Mouse (Mus musculus) brain, embryonic 18.5 days (tissue): ENCODE results near the gene Selenoo.

ENCODE experiments used
- DNase-seq: peaks from one replicate; pipeline ENCODE4 v3.0.0-alpha.2; 2012; ENCODE audit warnings: low read depth, low spot score

The Selenoo gene

DNA sequence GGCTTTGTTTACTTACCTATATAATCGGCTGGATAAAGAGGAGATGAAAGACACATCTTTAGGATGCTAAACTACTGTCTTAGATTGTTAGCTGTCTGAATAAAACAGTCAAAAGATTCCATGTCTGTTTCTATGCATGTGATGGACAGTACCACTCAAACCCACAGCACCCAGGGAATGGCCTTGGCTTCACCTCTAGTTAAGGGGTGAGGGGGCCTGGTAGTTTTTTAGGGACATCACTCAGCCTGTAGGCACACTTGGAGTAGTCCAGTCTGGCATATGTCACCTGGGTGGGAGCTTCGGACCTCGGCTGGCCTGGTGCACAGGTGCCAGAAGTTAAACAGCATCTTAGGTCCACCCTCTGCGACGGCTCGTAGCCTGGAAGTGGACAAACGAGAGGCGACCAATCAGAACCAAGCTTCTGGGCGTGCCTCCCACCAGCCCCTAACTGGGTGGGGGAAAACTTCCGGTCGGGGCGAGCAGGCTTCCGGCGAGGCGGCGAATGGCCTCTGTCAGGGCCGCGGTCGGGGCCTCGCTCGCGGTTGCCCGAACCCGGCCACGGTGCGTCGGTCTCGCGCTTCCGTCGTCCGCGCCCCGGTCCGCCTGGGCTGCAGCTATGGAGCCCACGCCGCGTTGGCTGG lies at the start of gene Selenoo:
Gene Selenoo, plus strand, starts transcription at position 478 of the 641 bp plus-strand sequence.
- peak; percentile 75 for DNase-seq

DNA sequence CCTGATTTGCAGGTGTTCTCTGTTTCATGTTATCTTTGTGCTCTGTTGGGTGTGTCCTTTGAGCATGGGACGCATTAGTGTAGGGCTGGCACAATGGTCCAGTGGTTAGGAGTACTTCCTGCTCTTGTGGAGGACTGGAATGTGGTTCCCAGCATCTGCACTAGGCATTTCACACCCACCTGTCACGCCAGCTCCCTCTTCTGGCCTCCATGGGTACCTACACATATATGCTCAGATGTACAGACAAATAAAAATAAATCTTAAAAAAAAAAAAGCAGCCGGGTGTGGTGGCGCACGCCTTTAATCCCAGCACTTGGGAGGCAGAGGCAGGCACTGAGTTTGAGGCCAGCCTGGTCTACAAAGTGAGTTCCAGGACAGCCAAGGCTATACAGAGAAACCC lies 44.5 kb upstream of the Selenoo start:
- no peak for DNase-seq

DNA sequence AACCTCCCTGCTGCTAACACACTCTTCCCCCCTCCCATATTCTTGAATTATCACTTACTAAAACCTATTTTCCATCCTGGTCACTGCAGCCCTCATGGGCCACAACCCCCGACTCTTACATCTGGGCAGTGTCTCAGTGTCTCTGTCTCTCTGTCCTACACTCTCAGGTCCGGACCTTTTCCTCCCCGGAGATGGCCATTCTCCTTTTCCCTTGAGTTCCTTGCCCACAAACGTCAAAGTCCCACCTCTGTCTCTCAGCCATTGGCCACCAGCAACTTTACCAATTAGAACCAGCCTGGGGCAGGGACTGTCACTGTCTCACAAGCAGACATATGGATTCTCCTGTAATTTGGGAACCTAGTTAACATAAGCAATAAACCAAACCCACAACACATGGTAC lies 42.5 kb upstream of the Selenoo start:
- DNase-seq: no peak

DNA sequence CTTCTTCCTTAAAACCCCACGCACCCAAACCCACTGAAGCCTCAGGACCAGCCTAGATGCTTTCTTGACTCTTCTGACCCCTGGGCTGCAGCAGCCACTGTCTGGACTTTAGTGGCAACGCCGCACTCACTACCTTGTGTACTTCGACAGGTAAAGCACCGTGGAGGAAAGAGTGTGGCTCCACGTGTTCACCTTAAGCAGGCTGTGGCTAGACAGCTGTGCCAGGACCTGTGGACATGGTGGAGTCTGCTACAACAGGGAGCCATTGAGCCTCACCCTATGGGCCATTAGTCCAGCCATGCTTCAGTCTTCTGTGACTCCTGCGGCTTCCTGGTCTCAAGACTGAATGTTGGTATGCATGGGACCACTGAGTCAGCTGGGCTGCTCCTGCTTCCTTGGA lies 34.2 kb upstream of the Selenoo start:
- no peak for DNase-seq

DNA sequence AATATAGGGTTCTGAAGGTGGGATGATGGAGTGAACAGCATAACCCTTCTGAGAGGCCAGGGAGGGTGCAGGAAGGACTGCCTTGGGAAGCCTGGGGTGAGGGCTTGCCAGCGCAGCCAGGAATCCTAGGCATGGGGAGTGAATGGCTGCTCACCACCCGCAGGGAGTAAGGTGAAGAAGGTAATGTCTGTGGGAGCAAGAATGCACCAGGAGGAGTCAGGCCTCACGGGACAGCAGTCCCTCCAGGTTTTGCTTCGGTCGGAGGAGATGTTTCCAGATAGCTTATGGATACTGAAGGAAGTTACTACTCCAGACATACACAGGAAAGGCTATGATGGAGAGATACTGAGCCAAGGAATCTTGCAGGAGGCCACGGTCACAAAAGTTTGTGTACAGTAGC lies 30.1 kb upstream of the Selenoo start:
- no peak for DNase-seq

DNA sequence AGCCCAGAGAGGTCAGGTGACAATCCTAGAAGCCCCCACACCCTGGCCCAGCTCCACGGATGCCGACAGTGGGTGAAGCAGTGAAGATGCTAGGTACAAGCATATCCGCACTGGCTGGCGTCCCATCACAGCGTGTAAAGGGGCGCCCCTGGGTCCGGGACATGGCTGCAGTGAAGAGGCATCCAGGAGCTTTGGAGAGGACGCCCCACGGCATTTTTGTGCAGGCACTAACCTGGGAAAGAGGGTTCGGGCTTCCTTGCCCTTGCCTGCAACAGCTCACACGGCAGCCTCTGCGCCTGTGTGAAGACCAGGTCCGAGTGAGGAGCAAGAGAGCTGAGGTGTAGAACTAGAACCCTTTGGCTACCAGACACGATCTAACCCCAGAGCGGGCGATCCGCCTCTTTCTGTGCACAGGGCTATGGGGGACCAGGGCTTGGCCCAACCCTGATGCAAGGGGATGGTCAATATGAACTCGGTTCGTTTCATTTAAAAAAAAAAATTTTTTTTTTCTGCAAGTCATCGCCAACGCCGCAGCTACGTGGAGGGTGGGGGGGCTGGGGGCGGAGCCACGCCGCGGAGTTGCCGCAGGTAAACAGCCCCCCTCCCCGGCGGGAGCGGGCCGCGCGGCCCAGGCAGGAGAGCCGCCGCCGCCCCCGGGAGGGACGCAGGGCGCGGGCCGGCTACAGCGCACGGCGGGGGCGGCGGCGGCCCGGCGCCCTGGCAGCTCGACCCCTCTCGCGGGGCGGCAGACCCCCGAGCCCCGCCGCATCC lies 29.5 kb upstream of the Selenoo start, which contains the start of gene Panx2:
Gene Panx2, plus strand, starts transcription at position 574 of the 771 bp plus-strand sequence.
- DNase-seq: no peak

DNA sequence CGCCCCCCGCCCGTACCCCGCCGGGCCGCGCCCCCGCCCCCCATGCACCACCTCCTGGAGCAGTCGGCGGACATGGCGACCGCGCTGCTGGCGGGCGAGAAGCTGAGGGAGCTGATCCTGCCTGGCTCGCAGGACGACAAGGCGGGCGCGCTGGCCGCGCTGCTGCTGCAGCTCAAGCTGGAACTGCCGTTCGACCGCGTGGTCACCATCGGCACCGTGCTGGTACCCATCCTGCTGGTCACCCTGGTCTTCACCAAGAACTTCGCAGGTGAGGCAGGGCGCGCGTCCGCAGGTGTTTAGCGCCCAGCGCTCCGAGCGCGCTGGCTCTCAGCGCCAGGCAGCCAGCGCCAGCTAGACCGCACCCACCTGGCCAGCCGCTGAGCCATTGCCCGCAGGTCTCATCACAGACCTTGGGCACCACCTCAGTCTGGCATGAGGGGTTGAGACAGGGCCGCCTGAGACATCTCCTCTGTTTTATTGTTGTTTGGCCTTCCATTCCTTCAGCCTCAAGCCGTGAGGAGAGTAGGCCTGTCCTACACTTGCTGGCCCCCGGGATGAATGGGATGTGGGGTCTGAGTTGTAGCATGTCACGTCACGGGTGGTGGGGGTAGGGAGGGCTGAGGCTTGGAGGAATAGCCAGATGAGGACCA lies 28.7 kb upstream of the Selenoo start:
- DNase-seq: no peak

DNA sequence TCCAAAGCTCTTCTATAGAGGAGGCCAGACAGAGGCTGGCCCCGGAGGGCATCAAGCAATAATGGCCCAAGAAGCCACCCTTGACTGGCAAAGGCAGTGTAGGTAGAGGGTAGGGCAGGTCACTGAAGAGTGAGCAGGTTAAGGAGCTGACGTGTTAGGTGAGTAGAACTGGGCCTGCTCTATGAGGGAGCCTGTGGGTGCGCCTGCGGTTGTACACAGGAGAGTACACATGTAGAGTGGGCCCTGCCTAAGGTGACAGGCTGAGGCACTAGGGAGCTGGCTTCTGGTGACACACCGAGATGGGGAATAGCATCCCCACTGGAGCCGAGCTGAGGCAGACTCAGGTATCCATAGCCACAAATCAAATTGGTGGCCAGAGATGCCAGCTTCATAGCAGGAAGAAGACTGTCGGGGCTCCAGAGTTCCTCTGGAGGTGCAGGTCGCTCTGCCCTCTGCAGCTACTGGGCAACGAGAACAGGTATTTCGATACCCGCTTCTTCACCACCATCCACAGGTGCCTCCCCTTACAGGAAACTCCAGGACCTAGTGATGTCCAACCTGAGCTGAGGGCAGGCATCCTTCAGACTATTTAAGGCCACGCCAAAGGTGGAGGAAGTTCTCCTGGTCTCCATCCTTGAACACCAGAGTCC lies 27.9 kb upstream of the Selenoo start:
- no peak for DNase-seq

DNA sequence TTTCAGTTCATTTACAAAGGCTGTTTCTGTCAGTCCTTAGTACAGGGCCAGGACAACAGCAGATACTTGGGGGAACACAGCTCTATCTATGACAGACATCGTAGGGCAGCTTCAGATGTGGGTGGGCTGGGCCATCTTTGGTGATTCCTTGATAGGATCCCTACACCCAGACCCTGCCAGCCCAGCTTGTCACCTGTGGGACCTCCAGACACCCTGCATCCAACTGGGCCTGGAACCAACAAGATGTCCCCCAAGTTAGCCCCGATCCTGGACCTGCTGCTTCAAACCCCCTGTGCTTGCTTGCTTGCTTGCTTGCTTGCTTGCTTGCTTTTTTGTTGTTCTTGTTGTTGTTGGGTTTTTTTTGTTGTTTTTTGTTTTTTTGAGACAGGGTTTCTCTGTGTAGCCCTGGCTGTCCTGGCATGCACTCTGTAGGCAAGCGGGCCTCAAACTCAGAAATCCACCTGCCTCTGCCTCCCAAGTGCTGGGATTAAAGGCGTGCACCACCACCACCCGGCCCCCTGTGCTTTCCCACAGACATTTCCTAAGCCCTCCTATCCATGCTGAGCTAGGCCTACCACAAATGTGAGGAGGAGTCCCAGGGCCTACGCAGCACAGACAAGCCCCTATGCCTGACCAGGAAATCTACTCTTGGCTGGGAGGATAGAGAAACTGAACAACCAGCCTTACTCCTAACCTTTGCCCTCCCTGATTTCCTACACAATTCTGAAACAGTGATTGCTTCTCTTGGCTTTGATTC lies 26.9 kb upstream of the Selenoo start:
- no peak for DNase-seq

DNA sequence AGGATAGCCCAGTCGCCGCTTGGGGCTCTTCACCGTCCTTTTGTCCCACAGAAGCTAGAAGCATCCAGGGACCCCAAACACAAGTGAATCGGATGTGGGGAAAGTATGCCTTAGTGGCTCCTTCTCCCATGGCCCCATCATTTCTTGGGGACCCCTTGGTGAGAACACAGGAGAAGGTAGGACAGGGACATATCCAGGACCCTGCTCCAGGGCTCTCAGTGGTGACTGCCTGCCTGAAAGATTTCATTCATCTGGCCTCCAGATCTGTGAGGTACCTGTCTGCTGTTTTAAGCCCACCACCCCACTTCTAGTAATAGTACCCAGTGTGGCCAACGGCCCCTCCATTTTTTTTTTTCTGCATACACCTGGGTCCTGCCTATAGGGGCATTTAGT lies 26.4 kb upstream of the Selenoo start:
- no peak for DNase-seq

DNA sequence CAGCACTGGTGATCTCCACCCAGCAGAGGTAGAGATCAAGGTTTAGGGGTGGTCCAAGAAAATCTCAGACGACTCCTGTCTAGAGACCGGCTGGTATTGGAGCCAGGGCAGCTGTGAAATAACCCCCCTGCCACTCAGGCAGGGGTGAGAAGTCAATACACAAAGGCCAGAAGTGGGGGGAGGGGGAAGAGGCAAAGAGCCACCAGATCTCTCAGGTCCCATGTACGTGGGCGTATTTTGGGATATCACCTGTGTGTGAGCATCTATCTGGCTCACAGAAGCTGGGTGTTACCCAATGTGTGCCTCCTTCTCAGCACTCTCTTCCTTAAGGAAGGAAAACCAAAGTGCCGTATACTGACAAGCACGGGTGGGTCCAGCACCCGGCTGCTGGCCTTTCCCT lies 25.9 kb upstream of the Selenoo start:
- no peak for DNase-seq

DNA sequence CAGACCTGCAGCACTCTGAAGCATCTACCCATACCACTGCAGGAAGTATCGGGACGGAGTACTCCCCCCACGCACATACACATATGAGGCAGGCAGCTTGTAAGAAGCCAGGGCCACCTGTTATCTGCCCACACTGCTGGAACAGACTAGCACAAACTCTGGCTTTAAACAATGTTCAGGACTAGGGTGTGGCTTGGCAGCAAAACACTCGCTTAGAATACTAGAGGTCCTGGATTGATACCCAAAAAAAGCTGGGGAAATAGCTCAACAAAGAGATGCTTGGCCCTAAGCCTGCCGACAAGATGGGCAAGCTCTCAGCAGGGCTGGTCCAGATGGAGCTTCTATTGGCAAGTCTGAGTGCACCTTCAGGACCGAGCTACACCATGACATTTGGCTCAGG lies 25.3 kb upstream of the Selenoo start:
- DNase-seq: no peak

DNA sequence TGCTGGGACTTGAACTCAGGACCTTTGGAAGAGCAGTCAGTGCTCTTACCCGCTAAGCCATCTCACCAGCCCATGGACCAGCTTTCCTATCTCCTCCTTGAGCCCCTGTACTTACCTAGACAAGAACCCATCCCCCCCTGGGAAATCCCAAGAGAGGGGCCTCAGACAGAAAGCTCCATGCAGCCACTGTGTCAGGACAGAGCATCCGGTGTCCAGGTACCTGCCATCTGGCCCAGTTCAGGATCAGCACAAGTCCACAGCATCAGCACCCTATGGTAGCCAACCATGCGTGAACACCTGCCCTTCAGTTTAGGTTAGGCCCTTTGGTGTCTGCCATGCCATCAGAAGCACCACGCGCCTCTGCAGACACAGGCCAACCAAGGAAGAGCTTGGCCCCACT lies 24.0 kb upstream of the Selenoo start:
- no peak for DNase-seq

DNA sequence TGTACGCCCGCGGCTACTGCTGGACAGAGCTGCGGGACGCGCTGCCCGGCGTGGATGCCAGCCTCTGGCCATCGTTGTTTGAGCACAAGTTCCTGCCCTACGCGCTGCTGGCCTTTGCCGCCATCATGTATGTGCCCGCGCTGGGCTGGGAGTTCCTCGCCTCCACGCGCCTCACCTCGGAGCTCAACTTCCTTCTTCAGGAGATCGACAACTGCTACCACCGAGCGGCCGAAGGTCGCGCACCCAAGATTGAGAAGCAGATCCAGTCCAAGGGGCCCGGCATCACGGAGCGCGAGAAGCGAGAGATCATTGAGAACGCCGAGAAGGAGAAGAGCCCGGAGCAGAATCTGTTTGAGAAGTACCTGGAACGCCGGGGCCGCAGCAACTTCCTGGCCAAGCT lies 21.3 kb upstream of the Selenoo start:
- DNase-seq: no peak

DNA sequence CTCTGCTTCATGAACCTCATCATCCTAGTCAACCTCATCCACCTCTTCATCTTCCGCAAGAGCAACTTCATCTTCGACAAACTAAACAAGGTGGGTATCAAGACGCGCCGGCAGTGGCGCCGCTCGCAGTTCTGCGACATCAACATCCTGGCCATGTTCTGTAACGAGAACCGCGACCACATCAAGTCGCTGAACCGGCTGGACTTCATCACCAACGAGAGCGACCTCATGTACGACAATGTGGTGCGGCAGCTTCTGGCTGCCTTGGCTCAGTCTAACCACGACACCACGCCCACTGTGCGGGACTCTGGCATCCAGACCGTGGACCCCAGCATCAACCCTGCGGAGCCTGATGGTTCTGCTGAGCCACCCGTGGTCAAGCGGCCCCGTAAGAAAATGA lies 20.7 kb upstream of the Selenoo start:
- DNase-seq: no peak

DNA sequence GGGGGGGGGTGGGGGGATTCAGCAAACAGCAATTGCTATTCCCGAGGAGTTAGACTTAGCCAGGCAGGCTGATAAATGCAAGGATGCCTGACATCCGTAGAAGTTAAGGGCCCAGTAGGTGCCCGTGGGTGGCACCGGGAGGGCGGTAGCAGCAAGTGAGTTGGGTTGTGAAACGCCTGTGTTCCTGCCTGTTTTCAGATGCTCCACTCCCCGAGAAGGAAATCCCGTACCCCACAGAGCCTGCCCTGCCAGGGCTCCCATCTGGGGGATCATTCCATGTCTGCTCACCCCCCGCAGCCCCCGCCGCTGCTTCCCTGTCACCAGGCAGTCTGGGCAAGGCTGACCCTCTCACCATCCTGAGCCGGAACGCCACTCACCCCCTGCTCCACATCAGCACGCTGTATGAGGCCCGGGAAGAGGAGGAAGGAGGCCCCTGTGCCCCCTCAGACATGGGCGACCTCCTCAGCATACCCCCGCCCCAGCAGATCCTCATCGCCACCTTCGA lies 19.5 kb upstream of the Selenoo start:
- DNase-seq: no peak

DNA sequence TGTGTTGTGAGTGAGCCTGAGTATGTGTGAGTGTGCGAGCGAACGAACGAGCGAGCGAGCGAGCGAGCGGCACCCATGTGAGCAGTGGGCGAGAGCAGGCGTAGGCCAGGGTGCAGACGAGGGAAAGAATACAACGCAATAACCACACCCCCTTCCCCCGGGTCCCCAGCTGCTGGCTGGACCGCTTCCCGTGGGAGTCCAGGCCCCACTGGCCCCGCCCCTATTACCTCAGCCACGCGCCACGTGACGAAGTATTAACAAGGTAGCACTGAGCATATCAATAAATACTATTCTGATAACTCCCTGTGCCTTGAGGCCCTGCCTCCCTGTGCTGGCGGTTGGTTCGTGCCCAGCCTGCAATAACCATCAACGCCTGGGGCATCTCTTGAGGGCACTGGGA lies 18.3 kb upstream of the Selenoo start:
- no peak for DNase-seq

DNA sequence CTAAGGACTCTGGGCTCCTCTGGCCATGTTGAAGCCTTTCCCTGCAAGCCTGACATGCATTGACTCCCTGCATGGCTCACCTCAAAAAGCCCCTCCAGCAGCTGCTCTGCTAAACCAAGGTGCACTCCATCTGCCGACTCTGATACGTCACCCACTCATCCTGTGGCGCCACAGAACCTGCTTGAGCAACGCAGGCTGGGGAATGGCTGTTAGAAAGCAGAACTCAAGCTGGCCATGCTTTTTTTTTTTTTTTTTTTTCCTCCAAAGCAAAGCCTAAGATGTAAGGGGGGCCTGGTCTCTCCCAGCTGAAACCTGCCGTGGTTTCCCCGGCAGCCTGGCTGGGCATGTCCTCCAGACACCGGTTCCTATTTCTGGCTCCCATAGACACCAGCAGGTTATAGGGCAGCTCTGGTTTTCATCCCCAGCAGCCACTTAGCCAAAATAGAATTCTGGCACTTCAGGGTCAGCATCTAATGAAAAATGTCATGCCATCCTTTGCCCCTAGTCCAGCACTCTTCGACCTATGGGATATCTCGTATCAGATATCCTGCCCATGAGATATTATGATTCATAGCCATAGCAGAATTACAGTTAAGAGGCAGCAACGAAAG lies 14.8 kb upstream of the Selenoo start:
- DNase-seq: no peak

DNA sequence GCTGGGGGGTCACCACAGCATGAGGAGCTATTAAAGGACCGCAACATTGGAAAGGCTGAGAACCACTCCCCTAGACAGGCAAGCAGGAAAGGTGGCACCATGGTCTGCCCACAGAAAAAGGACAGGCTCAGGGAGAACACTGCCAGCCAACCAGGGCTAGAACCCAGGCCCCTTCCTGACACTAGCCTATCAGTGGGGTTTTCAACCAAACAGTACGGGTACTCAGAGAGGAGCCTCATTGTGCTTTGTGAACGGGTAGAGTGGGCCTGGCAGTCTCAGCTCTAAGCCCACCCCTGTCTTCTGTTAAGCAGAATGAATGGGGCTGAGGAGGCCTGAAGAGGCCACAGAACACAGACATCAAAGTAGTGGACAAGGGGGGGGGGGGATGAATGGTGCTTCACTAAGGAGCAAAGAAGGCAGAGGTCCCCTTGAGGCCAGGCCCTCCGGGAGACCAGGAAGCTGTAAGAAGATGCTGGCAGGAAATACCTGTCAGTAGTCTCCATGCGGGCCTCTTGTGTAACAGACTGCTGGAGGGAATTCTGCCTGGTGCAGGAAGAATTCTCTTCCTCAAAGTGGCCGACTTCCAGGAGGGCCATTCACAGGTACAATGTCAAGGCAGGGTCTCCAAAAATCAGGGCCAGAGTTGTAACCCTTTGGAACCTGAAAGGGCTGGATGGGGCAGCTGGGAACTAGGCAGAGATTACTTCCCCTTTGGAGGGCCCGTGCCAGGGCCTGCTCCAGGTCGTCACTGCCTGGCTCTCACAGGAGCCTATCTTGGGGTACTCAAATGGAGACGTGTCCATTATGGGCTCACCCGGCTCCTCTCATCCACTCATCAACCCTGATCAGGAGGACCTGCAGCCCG lies 14.0 kb upstream of the Selenoo start, which contains the start of gene Trabd:
Gene Trabd, plus strand, starts transcription at position 512 of the 865 bp plus-strand sequence.
- DNase-seq: no peak
